Mouse (Mus musculus): ENCODE data around the gene Kcnb1.
"Not testable (repeated sequence)": the region's sequence is repeated elsewhere in the genome, so short reads cannot be mapped to it uniquely, and the experiment has no call there.

Gene Kcnb1

GRCm38 (mm10) chr2:167204686-167205085 is 14.7 kb upstream of the Kcnb1 start:
- not testable (repeated sequence) for DNase-seq (ENCODE audit: low spot score)

GRCm38 (mm10) chr2:167203505-167204166 is 13.7 kb upstream of the Kcnb1 start:
- no peak for DNase-seq (ENCODE audit: low spot score)

- no peak for DNase-seq (ENCODE audit: low spot score)
Observed at GRCm38 (mm10) chr2:167201463-167202291, 11.7 kb upstream of the Kcnb1 start.

GRCm38 (mm10) chr2:167198660-167199427 is 8.9 kb upstream of the Kcnb1 start:
- DNase-seq (ENCODE audit: low spot score): no peak

GRCm38 (mm10) chr2:167193361-167193760 is 3.4 kb upstream of the Kcnb1 start:
- DNase-seq (ENCODE audit: low spot score): no peak

- DNase-seq (ENCODE audit: low spot score): no peak
Observed at GRCm38 (mm10) chr2:167189291-167190075, 472 bp downstream of the Kcnb1 start.

GRCm38 (mm10) chr2:167188315-167189207 is 1.4 kb downstream of the Kcnb1 start:
- DNase-seq (ENCODE audit: low spot score): peak; percentile 20

- DNase-seq (ENCODE audit: low spot score): no peak
Observed at GRCm38 (mm10) chr2:167187119-167187518, 2.8 kb downstream of the Kcnb1 start.

GRCm38 (mm10) chr2:167186544-167186943 is 3.4 kb downstream of the Kcnb1 start:
- no peak for DNase-seq (ENCODE audit: low spot score)

- DNase-seq (ENCODE audit: low spot score): no peak
Observed at GRCm38 (mm10) chr2:167186003-167186402, 4.0 kb downstream of the Kcnb1 start.

GRCm38 (mm10) chr2:167185432-167185831 is 4.5 kb downstream of the Kcnb1 start:
- DNase-seq (ENCODE audit: low spot score): no peak

- no peak for DNase-seq (ENCODE audit: low spot score)
Observed at GRCm38 (mm10) chr2:167181662-167182389, 8.1 kb downstream of the Kcnb1 start.

GRCm38 (mm10) chr2:167181096-167181495 is 8.9 kb downstream of the Kcnb1 start:
- DNase-seq (ENCODE audit: low spot score): no peak

GRCm38 (mm10) chr2:167179301-167179700 is 10.7 kb downstream of the Kcnb1 start:
- DNase-seq (ENCODE audit: low spot score): no peak

- no peak for DNase-seq (ENCODE audit: low spot score)
Observed at GRCm38 (mm10) chr2:167177231-167177641, 12.7 kb downstream of the Kcnb1 start.

- no peak for DNase-seq (ENCODE audit: low spot score)
Observed at GRCm38 (mm10) chr2:167175284-167175683, 14.7 kb downstream of the Kcnb1 start.

GRCm38 (mm10) chr2:167173051-167173875 is 16.7 kb downstream of the Kcnb1 start:
- no peak for DNase-seq (ENCODE audit: low spot score)

- no peak for DNase-seq (ENCODE audit: low spot score)
Observed at GRCm38 (mm10) chr2:167167515-167168212, 22.3 kb downstream of the Kcnb1 start.

- DNase-seq (ENCODE audit: low spot score): no peak
Observed at GRCm38 (mm10) chr2:167163600-167163999, 26.4 kb downstream of the Kcnb1 start.
